Mouse (Mus musculus): Measurements from ENCODE around the gene Qsox2.

GRCm38 (mm10) chr2:26230253-26230652 lies 7.1 kb downstream of the Qsox2 start:
- no peak for TF ChIP-seq CTCF (conservative IDR thresholded peaks at IDR 0.05; ENCODE audit: insufficient read depth, insufficient read length, low read depth, low read length)
- no peak for TF ChIP-seq POLR2A (IDR thresholded peaks at IDR 0.05; ENCODE audit: low read depth, low read length)

Measured in kidney, adult 2 months (tissue).